Mouse (Mus musculus) forebrain, embryonic 11.5 days (tissue): ENCODE results near the gene H3f3b. TPM values are rescaled to one million over a fixed set of nuclear protein-coding genes. Genes with fewer than 3 reads are reported as not detected.

Experiments
- ATAC-seq: fragments of 200-750 bp; cut with Nextera tagmentation; replicated peaks from 2 replicates; pipeline ENCODE4 v1.8.0; 2017; ENCODE audit warnings: moderate TSS enrichment; ENCODE audit not compliant: low FRiP score
- DNase-seq: peaks from one replicate; pipeline ENCODE4 v3.0.0-alpha.2; 2017; ENCODE audit warnings: low spot score
- H3K27ac ChIP-seq: fragments of 300-500 bp; sonication (generic); 2 replicates; pipeline ENCODE4 v1.5.1; 2014; ENCODE audit warnings: low read depth, low read length
- H3K27me3 ChIP-seq: fragments of 300-500 bp; sonication (generic); 2 replicates; pipeline ENCODE4 v1.6.1; 2014; ENCODE audit warnings: mild to moderate bottlenecking, low read length, mixed read lengths; ENCODE audit not compliant: control insufficient read depth, insufficient read depth
- H3K36me3 ChIP-seq: fragments of 300-500 bp; sonication (generic); 2 replicates; pipeline ENCODE4 v1.6.1; 2014; ENCODE audit warnings: mild to moderate bottlenecking, low read length, moderate library complexity, mixed read lengths; ENCODE audit not compliant: control insufficient read depth, insufficient read depth
- H3K4me1 ChIP-seq: fragments of 300-500 bp; sonication (generic); replicated peaks from 2 replicates; pipeline ENCODE4 v1.6.1; 2014; ENCODE audit warnings: low read length, mixed read lengths; ENCODE audit not compliant: control insufficient read depth, insufficient read depth
- H3K4me2 ChIP-seq: fragments of 300-500 bp; sonication (generic); 2 replicates; pipeline ENCODE4 v1.6.1; 2014; ENCODE audit warnings: low read depth, mild to moderate bottlenecking, low read length, moderate library complexity, mixed read lengths; ENCODE audit not compliant: severe bottlenecking
- H3K4me3 ChIP-seq: fragments of 300-500 bp; sonication (generic); 2 replicates; pipeline ENCODE4 v1.5.1; 2014; ENCODE audit warnings: low read depth, low read length
- H3K9ac ChIP-seq: fragments of 300-500 bp; sonication (generic); 2 replicates; pipeline ENCODE4 v1.6.1; 2014; ENCODE audit warnings: low read length
- H3K9me3 ChIP-seq: fragments of 300-500 bp; sonication (generic); 2 replicates; pipeline ENCODE4 v1.6.1; 2016; ENCODE audit warnings: low read length, mixed read lengths; ENCODE audit not compliant: control insufficient read depth
- WGBS: fragments of 180-500 bp; shearing (Covaris S2); extraction: QIAGEN DNeasy Blood & Tissue Kit; methylation state at CpG from one replicate; pipeline ENCODE4 v1.1.7; 2014; 5-methylcytosine and 5-hydroxymethylcytosine counted together
- polyA plus RNA-seq: library from polyadenylated mRNA; unstranded; fragments of >200 nt; fragmentation: Nextera tagmentation; extraction: Ambion mirVana; gene quantifications from 2 replicates; pipeline ENCODE4 v1.2.1, GENCODE M21; 2014

Gene H3f3b
- polyA plus RNA-seq, 1 experiment from 2014 or later, result 1,931 TPM

GRCm38 (mm10) chr11:116041833-116042232, 14.1 kb upstream of the H3f3b start:
- Histone ChIP-seq H3K9me3 (no peaks in the 10 kb centered on the region; the same call in 1 of the 2 replicates), H3K4me1 (no peaks in the 10 kb centered on the region), H3K4me3 (no peak overlapping the region), H3K27ac (no peak overlapping the region), H3K4me2 (no peak overlapping the region), H3K9ac (no peak overlapping the region), H3K27me3 (no peaks in the 10 kb centered on the region), H3K36me3 (peaks cover 2% of the 10 kb centered on the region; the same call in 1 of the 2 replicates)
- 99% methylated on average over 2 of the region's 2 CpGs for WGBS
- ATAC-seq (no peak), DNase-seq (no peak)

GRCm38 (mm10) chr11:116040593-116040992, 12.8 kb upstream of the H3f3b start:
- Histone ChIP-seq H3K9me3 (no peaks in the 10 kb centered on the region; the same call in 1 of the 2 replicates), H3K9ac (no peak overlapping the region), H3K4me3 (no peak overlapping the region), H3K27ac (no peak overlapping the region), H3K4me1 (no peaks in the 10 kb centered on the region), H3K36me3 (peaks cover 2% of the 10 kb centered on the region; the same call in 1 of the 2 replicates), H3K27me3 (no peaks in the 10 kb centered on the region), H3K4me2 (no peak overlapping the region)
- ATAC-seq, result no peak
- WGBS, result 93% methylated on average over 6 of the region's 6 CpGs
- DNase-seq, result no peak

DNA sequence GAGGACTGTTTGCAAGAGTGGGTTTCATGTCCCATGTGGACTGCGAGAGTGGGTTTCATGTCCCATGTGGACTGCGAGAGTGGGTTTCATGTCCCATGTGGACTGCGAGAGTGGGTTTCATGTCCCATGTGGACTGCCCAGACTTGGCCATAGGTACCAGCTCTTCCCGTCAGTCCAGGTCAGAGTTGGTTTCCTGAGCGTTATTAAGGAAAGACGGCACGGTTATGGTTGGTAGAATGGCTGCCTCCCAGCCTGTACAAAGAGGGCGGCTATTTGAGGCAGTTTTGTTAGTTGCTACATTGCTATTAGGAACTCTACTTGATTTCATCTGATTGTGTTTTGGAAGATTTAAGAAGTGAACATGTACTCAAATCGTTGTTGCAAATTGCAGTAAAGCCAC, 10.1 kb upstream of the H3f3b start:
- no peak for ATAC-seq
- H3K27me3 ChIP-seq, result no peaks in the 10 kb centered on the region
- peaks cover 2% of the 10 kb centered on the region; the same call in 1 of the 2 replicates for H3K36me3 ChIP-seq
- H3K4me2 ChIP-seq, result no peak overlapping the region
- no peak for DNase-seq
- H3K9ac ChIP-seq, result no peak overlapping the region
- H3K4me1 ChIP-seq, result no peaks in the 10 kb centered on the region
- WGBS, result 97% methylated on average over 9 of the region's 9 CpGs
- no peak overlapping the region for H3K4me3 ChIP-seq
- no peak overlapping the region for H3K27ac ChIP-seq
- H3K9me3 ChIP-seq, result no peaks in the 10 kb centered on the region; the same call in 1 of the 2 replicates

- no peak for DNase-seq
- H3K9ac ChIP-seq, result no peak overlapping the region
- WGBS, result 97% methylated on average over 3 of the region's 3 CpGs
- no peaks in the 10 kb centered on the region; the same call in 1 of the 2 replicates for H3K9me3 ChIP-seq
- H3K27me3 ChIP-seq, result no peaks in the 10 kb centered on the region
- H3K36me3 ChIP-seq, result no peaks in the 10 kb centered on the region; the same call in 1 of the 2 replicates
- H3K4me1 ChIP-seq, result peaks cover under 1% of the 10 kb centered on the region; the same call in 1 of the 2 replicates
- no peak for ATAC-seq
- no peak overlapping the region for H3K27ac ChIP-seq
- H3K4me2 ChIP-seq, result no peak overlapping the region
- H3K4me3 ChIP-seq, result no peak overlapping the region
These were observed 8.9 kb upstream of the H3f3b start for GRCm38 (mm10) chr11:116036671-116037070.

DNA sequence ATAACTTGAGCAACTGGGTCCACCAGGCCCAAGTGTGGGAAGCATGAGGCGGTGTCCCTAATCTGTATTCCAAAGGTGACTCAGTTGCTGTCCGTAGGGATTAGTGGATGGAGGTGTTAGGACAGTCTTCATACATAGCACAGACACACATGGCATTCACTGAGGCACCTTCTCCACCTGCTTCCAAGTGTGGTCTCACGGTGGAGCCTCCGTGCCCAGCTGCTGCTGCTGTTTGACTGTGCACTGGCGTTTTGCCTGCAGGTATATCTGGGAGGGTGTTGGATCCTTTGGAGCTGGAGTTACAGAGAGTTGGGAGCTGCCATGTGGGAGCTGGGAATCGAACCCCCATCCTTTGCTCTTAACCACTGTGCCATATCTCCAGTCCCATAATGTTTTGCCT, 6.8 kb upstream of the H3f3b start:
- H3K36me3 ChIP-seq, result no peaks in the 10 kb centered on the region
- ATAC-seq (no peak), DNase-seq (no peak)
- 91% methylated on average over 6 of the region's 6 CpGs for WGBS
- H3K4me3 ChIP-seq, result no peak overlapping the region
- H3K27me3 ChIP-seq, result no peaks in the 10 kb centered on the region
- no peak overlapping the region for H3K9ac ChIP-seq
- H3K4me1 ChIP-seq, result peaks cover 4% of the 10 kb centered on the region
- no peaks in the 10 kb centered on the region for H3K9me3 ChIP-seq
- H3K27ac ChIP-seq, result no peak overlapping the region
- no peak overlapping the region for H3K4me2 ChIP-seq

DNA sequence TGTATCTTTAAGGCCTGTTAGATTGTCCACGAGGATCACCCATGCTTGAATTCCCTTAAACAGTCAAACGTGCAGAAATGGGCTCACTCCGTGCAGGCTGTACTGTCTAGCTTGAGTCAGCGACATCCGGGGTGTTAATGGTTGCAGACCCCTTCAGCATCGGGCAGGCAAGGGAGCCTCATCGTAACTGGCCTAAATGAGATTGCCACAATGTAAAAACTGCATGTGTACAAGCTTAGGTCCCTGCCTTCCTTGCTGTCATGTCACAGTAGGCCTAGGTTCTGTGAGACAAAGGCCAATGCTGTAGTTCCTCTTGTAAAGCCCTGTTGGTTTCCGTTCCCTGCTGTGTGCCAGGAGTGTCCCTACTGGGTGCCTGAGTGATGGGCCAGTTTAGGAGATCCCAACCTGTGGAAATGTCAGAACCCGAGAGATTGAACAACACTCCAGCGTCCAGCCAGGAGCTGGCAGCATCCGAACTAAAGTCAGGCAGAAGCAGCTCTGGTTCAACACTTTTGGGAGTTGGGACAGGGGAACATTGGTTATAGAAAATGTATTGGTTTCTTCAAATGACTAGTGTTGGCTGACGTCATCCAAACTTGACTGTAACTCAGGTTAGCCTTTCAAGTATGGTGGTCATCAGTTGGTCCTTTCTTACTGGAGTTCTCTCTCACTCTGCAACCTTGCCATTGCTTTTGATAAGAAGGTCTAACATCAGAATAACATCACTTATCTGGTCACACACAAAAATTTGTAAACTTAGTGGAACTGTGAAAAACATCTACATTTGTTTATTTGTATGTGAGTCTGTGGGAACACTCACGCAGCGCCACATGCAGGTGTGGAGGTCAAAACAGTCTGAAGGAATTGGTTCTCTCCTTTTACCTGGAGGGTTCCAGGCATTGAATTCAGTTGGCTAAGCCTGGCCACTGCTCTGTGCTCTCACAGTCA, 3.4 kb upstream of the H3f3b start:
- Histone ChIP-seq H3K4me1 (peaks cover 4% of the 10 kb centered on the region), H3K9ac (peak overlapping the region; percentile 84), H3K27me3 (no peaks in the 10 kb centered on the region), H3K27ac (peak overlapping the region; percentile 95), H3K4me2 (peak overlapping the region; percentile 78), H3K4me3 (peak overlapping the region; percentile 71), H3K36me3 (no peaks in the 10 kb centered on the region), H3K9me3 (no peaks in the 10 kb centered on the region)
- DNase-seq (peak; percentile 70), ATAC-seq (peak; percentile 24; the same call in 1 of the 2 replicates)
- 31% methylated on average over 14 of the region's 14 CpGs for WGBS

GRCm38 (mm10) chr11:116030088-116030897, 2.5 kb upstream of the H3f3b start, which contains the start of gene Unk:
TSS of gene Unk (plus strand) at chr11:116030322.
- peak; percentile 97 for DNase-seq
- no peaks in the 10 kb centered on the region for H3K9me3 ChIP-seq

GRCm38 (mm10) chr11:116029086-116029865, 1.5 kb upstream of the H3f3b start:
- WGBS, result 88% methylated on average over 6 of the region's 6 CpGs
- Histone ChIP-seq H3K9me3 (no peaks in the 10 kb centered on the region), H3K4me2 (peak overlapping the region; percentile 61), H3K4me1 (peaks cover 4% of the 10 kb centered on the region), H3K27ac (no peak overlapping the region), H3K4me3 (peak overlapping the region; percentile 71), H3K36me3 (no peaks in the 10 kb centered on the region), H3K9ac (no peak overlapping the region), H3K27me3 (no peaks in the 10 kb centered on the region)
- DNase-seq (no peak), ATAC-seq (no peak)

More at GRCm38 (mm10) chr11:116030088-116030897, 2.5 kb upstream of the H3f3b start, which contains the start of gene Unk:
- H3K36me3 ChIP-seq, result no peaks in the 10 kb centered on the region
- peaks cover 4% of the 10 kb centered on the region for H3K4me1 ChIP-seq
- peak within 1 kb of the TSS; percentile 95 for H3K27ac ChIP-seq
- peak within 1 kb of the TSS; percentile 84 for H3K9ac ChIP-seq
- no peaks in the 10 kb centered on the region for H3K27me3 ChIP-seq
- H3K4me2 ChIP-seq, result peak within 1 kb of the TSS; percentile 78
- ATAC-seq, result peak; percentile 93
- under 1% methylated on average over 66 of the region's 67 CpGs for WGBS
- peak within 1 kb of the TSS; percentile 71 for H3K4me3 ChIP-seq
